ENCODE assay signal across 10 mouse cellular contexts in genomic region chr8:118513259-118513658, GRCm38 (mm10).
DNase-seq lines count a peak whose midpoint lies in the region.
"Had no signal": no experiment of that assay in that cellular context is flagged by ENCODE, and none has a peak within 500 bp of the region (broad histone marks: within the 10 kb centered on the region; RNA-seq: fewer than 3 reads in every experiment).

No protein-coding gene starts in this region.

- DNase-seq in gastrocnemius, postnatal 10 days, result peak; percentile 16
- no peak for DNase-seq in gastrocnemius, adult 8-10 months (ENCODE audit: low spot score in 2 of 2)
- DNase-seq in left cerebral cortex, postnatal 4 days, result peak; percentile 76
- DNase-seq in left cerebral cortex, adult 11 months (ENCODE audit: low spot score), result no peak
- DNase-seq in adrenal gland, adult 18-20 months (ENCODE audit: low spot score in 2 of 2), result peak; percentile 22 to 23
- peak; percentile 9 for DNase-seq in forelimb bud, embryonic 11.5 days (ENCODE audit: low read depth, low spot score)
- no peak for DNase-seq in right cerebral cortex, postnatal 14 days
- no peak for DNase-seq in urinary bladder, adult 2 months (ENCODE audit: low spot score)
- DNase-seq: liver, embryonic 13.5 days; thymus, postnatal 36 days had no signal

- intact Hi-C loops in left cerebral cortex, postnatal 4 days (cut with DNase I), result no loop called here

Comparison
In these comparisons a context has a peak if more than half of its experiments do, and no peak if none do; other contexts are left out.
1. DNase-seq: peak in gastrocnemius, postnatal 10 days (single experiment), left cerebral cortex, postnatal 4 days (single experiment), adrenal gland, adult 18-20 months (2 of 2) and forelimb bud, embryonic 11.5 days (single experiment); none in gastrocnemius, adult 8-10 months (0 of 2), left cerebral cortex, adult 11 months (single experiment), right cerebral cortex, postnatal 14 days (single experiment) and urinary bladder, adult 2 months (single experiment).